Mouse (Mus musculus): ENCODE measurements at regions not wholly inside any gene's neighbourhood (a gene's known extent, or its start where the extent isn't known, plus 50 kb on each side); places are given as distances from the start of the nearest gene placed in this dataset.

- no peak for TF ChIP-seq CTCF (conservative IDR thresholded peaks at IDR 0.05; ENCODE audit: low read length)
- TF ChIP-seq POU5F1 (IDR thresholded peaks at IDR 0.05; ENCODE audit: borderline replicate concordance, low read length): no peak
Measured at GRCm38 (mm10) chr7:66480446-66480845, 53.1 kb upstream of the Aldh1a3 start.
